Mouse (Mus musculus) liver, adult 2 months (tissue): ENCODE measurements around the gene A2ml1.

Experiments
- CTCF ChIP-seq: fragments of 200-500 bp; IDR thresholded peaks from 2 replicates; pipeline ENCODE4 v1.5.1; 2011; ENCODE audit warnings: low read depth, low read length, control low read depth
- POLR2A ChIP-seq: fragments of 200-500 bp; IDR thresholded peaks from 2 replicates; pipeline ENCODE4 v1.6.1; 2011; ENCODE audit warnings: low read length, control low read depth; ENCODE audit not compliant: insufficient read depth; ENCODE audit errors: extremely low read depth

GRCm38 (mm10) chr6:128532701-128533100, 48.7 kb downstream of the A2ml1 start:
- TF ChIP-seq CTCF (no peak), POLR2A (no peak)
